Mouse (Mus musculus) intestine, postnatal 0 days (tissue): ENCODE data around the gene Scn4a. TPM values are rescaled to one million over a fixed set of nuclear protein-coding genes. Genes with fewer than 3 reads are reported as not detected.

Experiments
- ATAC-seq: fragments of 200-750 bp; cut with Nextera tagmentation; 2 replicates; pipeline ENCODE4 v1.8.0; 2017; ENCODE audit warnings: mild to moderate bottlenecking, moderate TSS enrichment, moderate library complexity
- H3K27ac ChIP-seq: fragments of 300-500 bp; sonication (generic); 2 replicates; pipeline ENCODE4 v1.5.1; 2014; ENCODE audit warnings: mild to moderate bottlenecking, low read depth, low read length, moderate library complexity
- H3K27me3 ChIP-seq: fragments of 300-500 bp; sonication (generic); replicated peaks from 2 replicates; pipeline ENCODE4 v1.6.1; 2014; ENCODE audit warnings: low read length, mixed read lengths; ENCODE audit not compliant: control insufficient read depth, insufficient read depth
- H3K36me3 ChIP-seq: fragments of 300-500 bp; sonication (generic); 2 replicates; pipeline ENCODE4 v1.6.1; 2014; ENCODE audit warnings: mild to moderate bottlenecking, moderate library complexity; ENCODE audit not compliant: control insufficient read depth, insufficient read depth
- H3K4me1 ChIP-seq: fragments of 300-500 bp; sonication (generic); replicated peaks from 2 replicates; pipeline ENCODE4 v1.6.1; 2014; ENCODE audit warnings: antibody characterized with exemption, low read length, mixed read lengths; ENCODE audit not compliant: control insufficient read depth, insufficient read depth
- H3K4me2 ChIP-seq: fragments of 300-500 bp; sonication (generic); replicated peaks from 2 replicates; pipeline ENCODE4 v1.6.1; 2014; ENCODE audit warnings: low read depth, mild to moderate bottlenecking, moderate library complexity
- H3K4me3 ChIP-seq: fragments of 300-500 bp; sonication (generic); 2 replicates; pipeline ENCODE4 v1.5.1; 2014; ENCODE audit warnings: low read depth, low read length
- H3K9ac ChIP-seq: fragments of 300-500 bp; sonication (generic); 2 replicates; pipeline ENCODE4 v1.6.1; 2014; ENCODE audit warnings: mild to moderate bottlenecking, low read depth, low read length
- H3K9me3 ChIP-seq: fragments of 300-500 bp; sonication (generic); 2 replicates; pipeline ENCODE4 v1.6.1; 2016; ENCODE audit warnings: mixed run types; ENCODE audit not compliant: control insufficient read depth
- CTCF ChIP-seq: sonication (generic); IDR thresholded peaks from 2 replicates; pipeline ENCODE4 v1.5.1; 2016; ENCODE audit warnings: low read depth, mild to moderate bottlenecking, control low read depth, antibody characterized with exemption, moderate library complexity
- WGBS: fragments of 180-500 bp; shearing (Covaris S2); extraction: QIAGEN DNeasy Blood & Tissue Kit; methylation state at CpG from one replicate; pipeline ENCODE4 v1.1.7; 2014; 5-methylcytosine and 5-hydroxymethylcytosine counted together
- polyA plus RNA-seq: library from polyadenylated mRNA; unstranded; fragments of >200 nt; fragmentation: Nextera tagmentation; extraction: Ambion mirVana; gene quantifications from 2 replicates; pipeline ENCODE4 v1.2.1, GENCODE M21; 2015

The Scn4a gene
- polyA plus RNA-seq, 1 experiment from 2014 or later = 0.01 TPM

DNA sequence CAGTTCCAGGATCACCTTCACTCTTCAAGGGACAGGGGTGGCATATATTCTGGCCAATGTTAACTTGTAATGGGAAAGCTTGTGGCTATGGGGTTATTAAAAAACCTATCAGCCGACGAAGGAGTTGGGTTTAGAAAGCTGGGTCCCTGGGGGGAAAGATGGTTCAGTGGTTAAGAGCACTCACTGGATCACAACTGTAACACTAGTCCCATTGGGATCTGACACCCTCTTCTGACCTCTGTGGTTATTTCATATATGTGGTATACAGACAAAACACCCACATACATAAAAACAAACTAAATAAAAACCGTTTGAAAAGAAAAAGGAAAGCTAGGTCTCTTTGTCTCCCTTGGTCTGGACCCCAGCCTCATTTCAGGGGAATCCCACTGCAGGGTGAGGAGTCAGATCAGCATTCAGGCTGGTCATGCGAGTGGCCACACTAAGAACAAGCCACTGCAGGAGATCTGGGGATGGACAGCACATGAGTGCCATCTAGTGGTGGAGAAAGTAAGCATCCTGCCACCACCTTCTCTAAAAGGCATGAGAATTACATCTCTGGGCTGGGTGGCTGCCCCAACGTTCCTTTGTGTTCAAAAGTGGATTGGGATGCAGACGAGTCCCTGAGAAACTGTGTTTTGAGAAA, 38.6 kb upstream of the Scn4a start:
- Histone ChIP-seq H3K4me2 (no peak overlapping the region), H3K4me3 (no peak overlapping the region), H3K27ac (no peak overlapping the region), H3K27me3 (no peaks in the 10 kb centered on the region), H3K9me3 (no peaks in the 10 kb centered on the region), H3K36me3 (no peaks in the 10 kb centered on the region; the same call in 1 of the 2 replicates), H3K9ac (no peak overlapping the region), H3K4me1 (no peaks in the 10 kb centered on the region)
- ATAC-seq = no peak; the same call in 1 of the 2 replicates
- WGBS = 31% methylated on average over 6 of the region's 6 CpGs
- peak; percentile 98 for TF ChIP-seq CTCF

GRCm38 (mm10) chr11:106390757-106391156, 37.7 kb upstream of the Scn4a start:
- no peak for ATAC-seq
- Histone ChIP-seq H3K9ac (no peak overlapping the region), H3K27ac (no peak overlapping the region), H3K27me3 (no peaks in the 10 kb centered on the region), H3K4me1 (no peaks in the 10 kb centered on the region), H3K36me3 (no peaks in the 10 kb centered on the region; the same call in 1 of the 2 replicates), H3K4me2 (no peak overlapping the region), H3K4me3 (no peak overlapping the region), H3K9me3 (no peaks in the 10 kb centered on the region)
- TF ChIP-seq CTCF = no peak
- 32% methylated on average over 3 of the region's 3 CpGs for WGBS

DNA sequence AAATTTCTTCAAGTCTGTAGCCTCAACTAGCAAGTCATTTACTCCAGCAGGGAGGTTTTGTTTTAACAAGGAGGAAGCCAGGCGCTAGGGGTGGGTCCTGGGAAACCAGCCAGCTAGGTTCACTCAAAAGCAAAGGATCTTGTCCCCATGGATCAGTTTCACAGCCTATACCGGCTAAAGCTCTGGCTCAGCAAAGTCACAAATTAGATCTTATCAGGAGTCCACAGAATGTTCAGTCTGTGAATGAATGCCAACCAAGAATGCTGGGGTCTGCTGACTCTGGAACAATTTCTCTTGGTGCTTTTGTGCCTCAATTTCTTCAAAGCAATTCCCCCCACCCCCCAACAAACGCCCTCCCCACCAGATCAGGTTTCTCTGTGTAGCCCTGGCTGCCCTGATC, 36.5 kb upstream of the Scn4a start:
- Histone ChIP-seq H3K36me3 (no peaks in the 10 kb centered on the region; the same call in 1 of the 2 replicates), H3K4me2 (no peak overlapping the region), H3K4me1 (no peaks in the 10 kb centered on the region), H3K27ac (no peak overlapping the region), H3K27me3 (no peaks in the 10 kb centered on the region), H3K9me3 (no peaks in the 10 kb centered on the region), H3K4me3 (no peak overlapping the region), H3K9ac (no peak overlapping the region)
- no peak for TF ChIP-seq CTCF
- no peak for ATAC-seq
- WGBS = 21% methylated on average over 3 of the region's 3 CpGs

DNA sequence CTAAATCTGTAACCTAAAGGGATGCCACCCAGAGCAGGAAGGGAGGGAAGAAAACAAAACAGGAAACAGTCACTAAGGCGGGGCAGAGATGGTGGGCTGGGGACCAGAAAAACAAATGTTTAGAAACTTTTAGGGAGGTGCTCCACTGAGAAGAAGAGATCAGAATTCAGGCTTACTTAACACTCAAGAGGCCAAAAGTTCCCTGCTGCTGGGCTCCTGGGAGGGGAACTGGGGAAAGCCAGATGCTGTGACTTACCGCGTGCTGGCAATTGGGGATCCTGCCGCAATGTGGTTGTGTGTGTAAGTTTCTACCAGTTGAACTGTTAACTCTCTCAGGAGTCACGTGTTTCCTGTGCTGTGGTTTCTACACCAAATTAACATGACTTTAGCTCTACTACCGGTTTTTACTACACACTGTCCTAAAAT, 34.7 kb upstream of the Scn4a start, which contains the start of gene Icam2:
Gene Icam2 (minus strand): TSS at position 285 of the 426 bp plus-strand sequence.
- no peaks in the 10 kb centered on the region for H3K36me3 ChIP-seq
- H3K27me3 ChIP-seq = no peaks in the 10 kb centered on the region
- H3K4me2 ChIP-seq = no peak within 1 kb of the TSS
- 80% methylated on average over 6 of the region's 6 CpGs for WGBS
- ATAC-seq = no peak
- H3K4me1 ChIP-seq = no peaks in the 10 kb centered on the region
- H3K4me3 ChIP-seq = no peak within 1 kb of the TSS
- TF ChIP-seq CTCF = no peak
- H3K9me3 ChIP-seq = no peaks in the 10 kb centered on the region
- no peak within 1 kb of the TSS for H3K27ac ChIP-seq
- H3K9ac ChIP-seq = no peak within 1 kb of the TSS

DNA sequence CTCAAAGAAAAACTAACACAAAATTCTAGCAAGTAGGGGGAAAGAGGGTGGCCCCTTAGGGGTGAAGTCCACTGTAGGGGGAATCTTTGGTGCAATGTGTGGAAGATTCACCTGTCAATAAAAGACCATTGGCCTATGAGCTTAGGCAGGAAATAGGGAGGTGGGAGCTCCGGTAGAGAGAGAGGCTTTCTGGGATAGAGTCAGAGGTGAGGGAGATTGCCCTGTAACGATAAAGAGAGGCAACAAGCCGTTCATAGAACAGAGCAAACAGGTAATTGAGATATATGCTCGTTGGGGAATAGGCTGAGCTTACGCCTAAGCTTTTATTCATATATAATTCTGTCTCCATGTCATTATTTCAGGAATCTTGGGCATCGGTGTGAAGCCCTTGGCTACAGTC, 33.9 kb upstream of the Scn4a start:
- Histone ChIP-seq H3K9ac (no peak overlapping the region), H3K36me3 (no peaks in the 10 kb centered on the region), H3K27me3 (no peaks in the 10 kb centered on the region), H3K4me2 (no peak overlapping the region), H3K4me3 (no peak overlapping the region), H3K27ac (no peak overlapping the region), H3K9me3 (no peaks in the 10 kb centered on the region), H3K4me1 (no peaks in the 10 kb centered on the region)
- no peak for TF ChIP-seq CTCF
- ATAC-seq = no peak; the same call in 1 of the 2 replicates
- 52% methylated on average over 6 of the region's 6 CpGs for WGBS

DNA sequence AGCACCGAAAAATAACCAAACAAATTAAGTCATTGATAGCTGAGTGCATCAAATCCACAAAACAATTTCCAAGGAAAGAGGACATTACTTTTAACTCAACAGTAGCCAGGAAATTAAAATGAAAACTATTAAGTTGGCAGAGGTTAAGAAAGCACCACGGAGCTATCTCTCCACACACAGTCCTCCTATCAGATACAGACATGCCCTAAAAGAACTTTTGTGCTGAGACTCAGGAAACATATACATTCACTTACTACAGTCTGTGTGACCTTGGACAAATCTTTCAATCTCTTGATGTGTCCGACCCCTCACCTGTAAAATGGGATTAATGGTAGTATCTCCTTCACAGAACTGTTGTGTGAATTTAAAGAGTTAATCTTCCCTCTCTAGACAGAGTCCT, 33.3 kb upstream of the Scn4a start:
- H3K27me3 ChIP-seq = no peaks in the 10 kb centered on the region
- H3K9me3 ChIP-seq = no peaks in the 10 kb centered on the region
- no peak overlapping the region for H3K27ac ChIP-seq
- TF ChIP-seq CTCF = no peak
- H3K4me2 ChIP-seq = no peak overlapping the region
- ATAC-seq = no peak
- H3K9ac ChIP-seq = no peak overlapping the region
- H3K4me3 ChIP-seq = no peak overlapping the region
- no peaks in the 10 kb centered on the region for H3K4me1 ChIP-seq
- H3K36me3 ChIP-seq = no peaks in the 10 kb centered on the region
- WGBS = 78% methylated on average over 3 of the region's 3 CpGs
